Mouse (Mus musculus) stomach, postnatal 0 days (tissue): ENCODE data around the gene Prcp.

Source experiments
- CTCF ChIP-seq: IDR thresholded peaks from 2 replicates; pipeline ENCODE4 v1.5.1; 2016; ENCODE audit warnings: antibody characterized with exemption, low read depth, mild to moderate bottlenecking, moderate library complexity
- EP300 ChIP-seq: optimal IDR thresholded peaks from 2 replicates; pipeline ENCODE3; 2016; ENCODE audit warnings: antibody characterized with exemption

DNA sequence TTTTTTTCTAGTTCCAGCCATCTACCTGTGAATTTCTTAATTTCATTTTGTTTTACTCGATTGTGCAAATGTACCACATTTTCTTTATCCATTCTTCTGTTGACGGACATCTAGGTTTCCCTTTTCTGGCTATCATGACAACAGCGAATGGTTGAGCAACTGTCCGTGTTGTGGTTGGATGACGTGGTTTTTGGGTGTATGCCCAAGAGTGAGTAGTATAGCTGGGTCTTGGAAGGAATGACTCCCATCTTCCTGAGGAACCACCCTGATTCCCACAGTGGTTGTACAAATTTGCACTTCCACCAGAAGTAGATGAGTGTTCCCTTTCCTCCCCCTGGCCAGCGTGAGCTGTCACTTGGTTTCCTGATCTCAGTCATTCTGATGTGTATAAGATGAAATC, 41.9 kb upstream of the Prcp start:
- TF ChIP-seq CTCF (no peak), EP300 (no peak)
